Mouse (Mus musculus): ENCODE results near the gene Lyrm2. TPM values are rescaled to one million over a fixed set of nuclear protein-coding genes. Genes with fewer than 3 reads are reported as not detected.

Lyrm2 gene
- polyA plus RNA-seq, 1 experiment from 2014 or later = 132 TPM

DNA sequence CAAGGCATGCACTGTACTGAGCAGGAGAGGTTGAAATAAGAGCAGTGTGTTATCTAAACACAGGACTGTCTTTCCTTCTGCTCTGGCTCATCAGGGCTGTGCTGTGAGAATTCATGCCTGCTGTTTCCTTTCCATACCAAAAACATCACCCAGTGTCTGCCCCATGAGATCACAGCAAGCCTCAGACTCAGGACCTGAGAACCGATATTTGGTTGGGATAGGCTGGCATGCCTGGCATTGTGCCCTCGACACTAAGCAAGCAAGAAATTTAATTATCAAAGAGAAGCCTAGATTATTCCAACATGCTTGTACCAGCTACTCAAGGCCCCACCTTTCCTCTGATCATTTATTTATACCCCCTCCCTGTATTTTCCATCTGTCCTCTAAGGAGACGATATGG is 34.5 kb downstream of the Lyrm2 start:
- H3K4me2 ChIP-seq (ENCODE audit: low read depth, low read length) = no peak overlapping the region
- WGBS = 82% methylated on average over 3 of the region's 3 CpGs
- no peaks in the 10 kb centered on the region for H3K36me3 ChIP-seq (ENCODE audit: control insufficient read depth, insufficient read depth, low read length)
- ATAC-seq (ENCODE audit: low read depth) = no peak
- no peak overlapping the region; the same call in 1 of the 2 replicates for H3K4me3 ChIP-seq (ENCODE audit: low read depth, low read length)
- no peak overlapping the region for H3K27ac ChIP-seq (ENCODE audit: low read depth, low read length)
- H3K9ac ChIP-seq (replicated peaks; ENCODE audit: low read depth, low read length) = no peak overlapping the region
- H3K9me3 ChIP-seq (ENCODE audit: control insufficient read depth, low read length) = no peaks in the 10 kb centered on the region
- no peaks in the 10 kb centered on the region for H3K4me1 ChIP-seq (ENCODE audit: control insufficient read depth, insufficient read depth, low read length)
- no peaks in the 10 kb centered on the region for H3K27me3 ChIP-seq (ENCODE audit: control insufficient read depth, insufficient read depth, low read length)

- 80% methylated on average over 9 of the region's 9 CpGs for WGBS
- H3K9me3 ChIP-seq (ENCODE audit: control insufficient read depth, low read length) = no peaks in the 10 kb centered on the region
- no peak for ATAC-seq (ENCODE audit: low read depth)
Measured at GRCm38 (mm10) chr4:32836071-32836470, 36.0 kb downstream of the Lyrm2 start.

DNA sequence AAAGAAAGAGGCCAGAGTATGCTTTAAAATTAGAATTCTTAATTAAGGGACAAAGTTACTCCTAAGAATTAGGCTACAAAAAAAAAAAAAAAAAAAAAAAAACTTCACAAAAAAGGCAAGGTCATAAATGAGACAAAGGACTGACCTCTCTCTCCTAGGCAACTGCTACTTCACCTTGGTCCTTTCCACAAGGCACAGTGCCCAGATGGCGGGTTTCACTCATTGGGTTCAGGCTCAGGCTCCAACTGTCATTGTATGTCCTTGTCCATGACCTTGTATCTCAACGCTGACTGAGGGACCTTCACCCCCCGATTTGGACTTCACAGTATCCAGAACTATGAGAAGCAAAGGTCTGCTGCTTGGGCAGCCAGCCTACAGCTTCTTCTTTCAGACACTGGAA is 38.3 kb downstream of the Lyrm2 start:
- no peaks in the 10 kb centered on the region for H3K9me3 ChIP-seq (ENCODE audit: control insufficient read depth, low read length)
- H3K4me3 ChIP-seq (ENCODE audit: low read depth, low read length) = no peak overlapping the region
- WGBS = 44% methylated on average over 3 of the region's 3 CpGs
- no peak overlapping the region for H3K4me2 ChIP-seq (ENCODE audit: low read depth, low read length)
- H3K27me3 ChIP-seq (ENCODE audit: control insufficient read depth, insufficient read depth, low read length) = no peaks in the 10 kb centered on the region
- H3K4me1 ChIP-seq (ENCODE audit: control insufficient read depth, insufficient read depth, low read length) = no peaks in the 10 kb centered on the region
- H3K36me3 ChIP-seq (ENCODE audit: control insufficient read depth, insufficient read depth, low read length) = no peaks in the 10 kb centered on the region
- H3K27ac ChIP-seq (ENCODE audit: low read depth, low read length) = no peak overlapping the region
- ATAC-seq (ENCODE audit: low read depth) = no peak
- H3K9ac ChIP-seq (replicated peaks; ENCODE audit: low read depth, low read length) = no peak overlapping the region

More at GRCm38 (mm10) chr4:32836071-32836470, 36.0 kb downstream of the Lyrm2 start:
- no peak overlapping the region for H3K9ac ChIP-seq (replicated peaks; ENCODE audit: low read depth, low read length)
- H3K4me2 ChIP-seq (ENCODE audit: low read depth, low read length) = no peak overlapping the region
- H3K36me3 ChIP-seq (ENCODE audit: control insufficient read depth, insufficient read depth, low read length) = no peaks in the 10 kb centered on the region
- H3K4me3 ChIP-seq (ENCODE audit: low read depth, low read length) = no peak overlapping the region
- H3K4me1 ChIP-seq (ENCODE audit: control insufficient read depth, insufficient read depth, low read length) = no peaks in the 10 kb centered on the region
- H3K27ac ChIP-seq (ENCODE audit: low read depth, low read length) = no peak overlapping the region
- no peaks in the 10 kb centered on the region for H3K27me3 ChIP-seq (ENCODE audit: control insufficient read depth, insufficient read depth, low read length)

Other genes starting within 250 kb of the Lyrm2 start
- gene Gja10, start 197.5 kb upstream of the Lyrm2 start, polyA plus RNA-seq (2014; fragmentation: Nextera tagmentation; extraction: Ambion mirVana) = not detected in 2 replicates
- 37.2 and 39.2 TPM in 2 replicates for gene Casp8ap2, start 184.8 kb upstream of the Lyrm2 start, polyA plus RNA-seq (2014; fragmentation: Nextera tagmentation; extraction: Ambion mirVana)
- gene Mdn1, start 143.1 kb upstream of the Lyrm2 start, polyA plus RNA-seq (2014; fragmentation: Nextera tagmentation; extraction: Ambion mirVana) = 20.8 and 33.5 TPM in 2 replicates
- 20.8 and 22.6 TPM in 2 replicates for gene Ankrd6, start 150.6 kb downstream of the Lyrm2 start, polyA plus RNA-seq (2014; fragmentation: Nextera tagmentation; extraction: Ambion mirVana)
- gene Rragd, start 182.8 kb downstream of the Lyrm2 start, polyA plus RNA-seq (2014; fragmentation: Nextera tagmentation; extraction: Ambion mirVana) = 52.1 and 58.7 TPM in 2 replicates
- 78.9 and 81.9 TPM in 2 replicates for gene Ube2j1, start 231.2 kb downstream of the Lyrm2 start, polyA plus RNA-seq (2014; fragmentation: Nextera tagmentation; extraction: Ambion mirVana)

Measured in neural tube, embryonic 14.5 days (tissue).